Mouse (Mus musculus): ENCODE measurements around the gene Nxn.

GRCm38 (mm10) chr11:76283841-76284240 lies 115.1 kb downstream of the Nxn start:
- TF ChIP-seq CTCF (IDR thresholded peaks at IDR 0.05; ENCODE audit: low read depth) (no peak), EP300 (IDR thresholded peaks at IDR 0.05; ENCODE audit: low read depth) (no peak)

Data from heart, postnatal 0 days (tissue).